Mouse (Mus musculus) left cerebral cortex, postnatal 10 days (tissue): ENCODE results near the gene Tek. TPM values are rescaled to one million over a fixed set of nuclear protein-coding genes. Genes with fewer than 3 reads are reported as not detected.

Experiments
- DNase-seq, 2 experiments: peaks; one replicate each; pipeline ENCODE4 v3.0.0; 2021 to 2022; ENCODE audit warnings: low spot score in 2 of 2, mixed read lengths in 1 of 2; ENCODE audit errors: extremely low spot score in 1 of 2
- intact Hi-C: fragments of 180-260 bp; cut with DNase I; formaldehyde crosslinking; loops from one replicate; pipeline ENCODE4 v1.15.1; 2025
- total RNA-seq, 2 experiments: library from RNA; stranded (reverse); gene quantifications; 2 replicates each; pipeline ENCODE4 v1.2.3; 2021

The Tek gene
- total RNA-seq, 2 experiments from 2014 or later = 10.7 to 12.1 TPM

- intact Hi-C loops = no loop called here
- DNase-seq = peak in 1 of 2 experiments; percentile 27
These were observed 29.5 kb downstream of the Tek start for GRCm38 (mm10) chr4:94768624-94769023.

- no peak for DNase-seq
- intact Hi-C loops = no loop called here
These were observed 42.0 kb downstream of the Tek start for GRCm38 (mm10) chr4:94781043-94781442.

GRCm38 (mm10) chr4:94785921-94786320 is 46.8 kb downstream of the Tek start:
- intact Hi-C loops = no loop called here

GRCm38 (mm10) chr4:94803187-94803586 is 64.1 kb downstream of the Tek start:
- intact Hi-C loops = no loop called here
- no peak for DNase-seq

More at GRCm38 (mm10) chr4:94785921-94786320, 46.8 kb downstream of the Tek start:
- DNase-seq = no peak

- intact Hi-C loops = no loop called here
- no peak for DNase-seq
These were observed 71.5 kb downstream of the Tek start for GRCm38 (mm10) chr4:94810616-94811015.

GRCm38 (mm10) chr4:94826891-94827290 is 87.8 kb downstream of the Tek start:
- intact Hi-C loops = no loop called here
- peak in 1 of 2 experiments; percentile 44 for DNase-seq

GRCm38 (mm10) chr4:94827429-94827828 is 88.3 kb downstream of the Tek start:
- intact Hi-C loops = no loop called here
- peak in 1 of 2 experiments; percentile 1 for DNase-seq

- peak in 1 of 2 experiments; percentile 46 for DNase-seq
- intact Hi-C loops = no loop called here
These were observed 90.9 kb downstream of the Tek start for GRCm38 (mm10) chr4:94829924-94830386.

GRCm38 (mm10) chr4:94837061-94837460 is 98.0 kb downstream of the Tek start:
- intact Hi-C loops = no loop called here
- DNase-seq = no peak

- no peak for DNase-seq
- intact Hi-C loops = no loop called here
These were observed 114.2 kb downstream of the Tek start for GRCm38 (mm10) chr4:94853301-94853700.

- intact Hi-C loops = no loop called here
- DNase-seq = no peak
These were observed 115.2 kb downstream of the Tek start for GRCm38 (mm10) chr4:94854270-94854669.

GRCm38 (mm10) chr4:94855201-94855600 is 116.1 kb downstream of the Tek start:
- no peak for DNase-seq
- intact Hi-C loops = no loop called here

- intact Hi-C loops = no loop called here
- DNase-seq = no peak
These were observed 161.7 kb downstream of the Tek start for GRCm38 (mm10) chr4:94900744-94901143.

GRCm38 (mm10) chr4:94901780-94902179 is 162.7 kb downstream of the Tek start:
- intact Hi-C loops = no loop called here
- no peak for DNase-seq

Other genes starting within 250 kb of the Tek start
- gene Gm10306, start 182.7 kb upstream of the Tek start, total RNA-seq = not detected
- 10 to 100 TPM in 1 of 2 experiments, 1 to 10 TPM in 1; 9.3 to 10.4 TPM for gene Caap1, start 182.5 kb upstream of the Tek start, total RNA-seq
- gene Plaa, start 136.0 kb upstream of the Tek start, total RNA-seq = 10 to 100 TPM; 67.6 to 69.7 TPM
- 10 to 100 TPM; 28.2 to 29.4 TPM for gene Ift74, start 124.8 kb upstream of the Tek start, total RNA-seq
- gene Lrrc19, start 89.1 kb upstream of the Tek start, total RNA-seq = not detected
- gene Eqtn, start 189.6 kb downstream of the Tek start, total RNA-seq = 1 to 10 TPM in 1 of 2 experiments, under 1 TPM in 1; 0.30 to 1.2 TPM
- 10 to 100 TPM; 27.5 to 28.9 TPM for gene Mysm1, start 239.8 kb downstream of the Tek start, total RNA-seq